Mouse (Mus musculus): ENCODE results near the gene Tceal5. TPM values are rescaled to one million over a fixed set of nuclear protein-coding genes. Genes with fewer than 3 reads are reported as not detected.

Gene Tceal5
- polyA plus RNA-seq (2012; rRNA removed): 0.28 TPM in 1 of 2 replicates, not detected in the other

GRCm38 (mm10) chrX:136203664-136204066 lies at the start of gene Tceal5:
Gene Tceal5, minus strand, starts transcription at chrX:136203876.

GRCm38 (mm10) chrX:136244574-136245229 lies 41.0 kb upstream of the Tceal5 start, which contains the start of gene Tceal9:
Gene Tceal9, plus strand, starts transcription at chrX:136245079.

GRCm38 (mm10) chrX:136214729-136215677 lies 11.3 kb upstream of the Tceal5 start, which contains the start of the genes Tceal7 and Bex1:
Gene Tceal7, plus strand, starts transcription at chrX:136214779.
Gene Bex1, minus strand, starts transcription at chrX:136215513.

GRCm38 (mm10) chrX:136172118-136172551 lies 31.5 kb downstream of the Tceal5 start, which contains the start of gene Tceal8:
Gene Tceal8, minus strand, starts transcription at chrX:136172342.

Other genes starting within 250 kb of the Tceal5 start
- 1.5 and 1.9 TPM in 2 replicates for gene Arxes2, start 210.1 kb downstream of the Tceal5 start, polyA plus RNA-seq (2012; rRNA removed)
- 0.57 and 1.1 TPM in 2 replicates for gene Arxes1, start 170.5 kb downstream of the Tceal5 start, polyA plus RNA-seq (2012; rRNA removed)
- gene Bex2, start 135.6 kb downstream of the Tceal5 start, polyA plus RNA-seq (2012; rRNA removed): 1.1 and 1.6 TPM in 2 replicates
- gene Nxf3, start 118.6 kb downstream of the Tceal5 start, polyA plus RNA-seq (2012; rRNA removed): 0.02 and 0.04 TPM in 2 replicates
- gene Bex4, start 64.9 kb downstream of the Tceal5 start, polyA plus RNA-seq (2012; rRNA removed): 0.25 and 0.40 TPM in 2 replicates
- gene Tceal8, start 31.5 kb downstream of the Tceal5 start, polyA plus RNA-seq (2012; rRNA removed): 0.25 and 0.27 TPM in 2 replicates
- not detected in 2 replicates for gene Tceal7, start 10.9 kb upstream of the Tceal5 start, polyA plus RNA-seq (2012; rRNA removed)
- 0.24 and 0.53 TPM in 2 replicates for gene Bex1, start 11.6 kb upstream of the Tceal5 start, polyA plus RNA-seq (2012; rRNA removed)
- 1.8 and 2.1 TPM in 2 replicates for gene Tceal9, start 41.2 kb upstream of the Tceal5 start, polyA plus RNA-seq (2012; rRNA removed)
- 7.9 and 8.0 TPM in 2 replicates for gene Bex3, start 66.4 kb upstream of the Tceal5 start, polyA plus RNA-seq (2012; rRNA removed)